Mouse (Mus musculus) left cerebral cortex, postnatal 14 days (tissue): ENCODE results near the gene Trex1. TPM values are rescaled to one million over a fixed set of nuclear protein-coding genes. Genes with fewer than 3 reads are reported as not detected.

Experiments used
- DNase-seq, 2 experiments: peaks; one replicate each; pipeline ENCODE4 v3.0.0; 2021 to 2022; ENCODE audit warnings: low spot score in 2 of 2, mixed read lengths in 1 of 2
- intact Hi-C: fragments of 180-260 bp; cut with DNase I; formaldehyde crosslinking; loops from one replicate; pipeline ENCODE4 v1.15.1; 2025
- total RNA-seq, 2 experiments: library from RNA; stranded (reverse); gene quantifications; 2 replicates each; pipeline ENCODE4 v1.2.3; 2021

Trex1 gene
- total RNA-seq, 2 experiments from 2014 or later: 12.0 TPM

GRCm38 (mm10) chr9:109031001-109031400, 28.5 kb downstream of the Trex1 start:
- intact Hi-C loops: no loop called here
- no peak for DNase-seq

- intact Hi-C loops: no loop called here
- no peak for DNase-seq
Measured at GRCm38 (mm10) chr9:109030312-109030711, 29.2 kb downstream of the Trex1 start.

DNA sequence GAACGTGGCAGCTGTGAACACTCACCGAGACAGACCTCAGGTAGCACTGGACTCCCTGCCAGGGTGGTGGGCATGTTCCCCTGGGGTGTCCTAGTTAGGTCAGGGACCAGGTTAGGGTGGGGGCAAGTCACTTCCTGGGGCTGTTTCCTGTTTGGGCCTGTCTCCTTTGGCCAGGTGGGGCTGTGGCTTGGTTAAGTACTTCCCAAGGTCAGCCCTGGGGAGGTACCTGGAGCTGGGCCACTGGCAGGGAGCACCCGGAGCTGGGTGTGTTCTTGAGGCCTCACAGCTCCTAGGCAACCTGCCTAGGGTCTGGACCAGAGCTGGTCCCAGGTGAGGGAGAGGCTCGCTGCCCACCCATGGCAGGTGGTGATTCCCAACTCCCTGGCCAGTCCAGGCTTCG, 30.6 kb downstream of the Trex1 start:
- no peak for DNase-seq
- intact Hi-C loops: no loop called here

DNA sequence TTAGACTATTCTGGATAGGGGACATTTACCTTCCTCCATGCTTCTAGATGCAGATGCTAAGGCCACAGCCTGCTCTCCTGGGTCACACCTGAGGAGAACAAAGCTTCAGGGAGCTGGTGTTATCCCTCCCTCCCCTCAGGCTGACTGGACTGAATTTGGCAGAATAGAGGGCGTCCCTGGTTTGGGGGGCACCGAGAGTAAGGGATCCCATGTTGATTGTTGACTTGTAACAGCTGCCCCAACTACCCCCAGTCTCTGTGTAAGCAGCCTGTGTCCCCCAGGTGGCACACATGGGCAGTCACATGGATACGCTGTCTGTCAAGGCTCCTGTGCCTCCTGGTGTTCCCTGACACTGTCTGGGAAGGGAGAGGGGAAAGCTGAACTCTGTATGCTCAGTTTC, 31.1 kb downstream of the Trex1 start:
- no peak for DNase-seq
- intact Hi-C loops: no loop called here

- DNase-seq: no peak
- intact Hi-C loops: no loop called here
Measured at GRCm38 (mm10) chr9:109027521-109027920, 32.0 kb downstream of the Trex1 start.

- peak in 1 of 2 experiments; percentile 65 for DNase-seq
- intact Hi-C loops: no loop called here
Measured at GRCm38 (mm10) chr9:109022866-109023685, 36.5 kb downstream of the Trex1 start.

DNA sequence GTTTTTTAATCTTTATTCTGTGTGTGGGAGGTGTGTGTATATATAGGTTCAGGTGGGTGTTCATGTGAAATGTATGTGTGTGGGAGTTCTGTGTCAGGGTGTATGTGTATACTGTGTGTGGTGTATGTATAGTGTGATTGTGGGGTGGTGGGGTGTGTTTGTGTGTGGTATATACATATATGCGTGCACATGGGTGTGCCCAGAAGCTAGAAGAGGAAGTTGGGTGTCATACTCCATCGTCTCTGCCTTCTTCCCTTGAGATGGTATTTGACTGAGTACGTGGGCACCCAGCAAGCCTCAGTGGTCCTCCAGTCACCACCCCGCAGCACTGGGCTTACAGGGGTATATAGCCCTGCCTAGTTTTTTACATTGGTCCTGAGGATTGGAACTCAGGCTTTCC, 38.1 kb downstream of the Trex1 start:
- intact Hi-C loops: no loop called here
- peak in 1 of 2 experiments; percentile 1 for DNase-seq

DNA sequence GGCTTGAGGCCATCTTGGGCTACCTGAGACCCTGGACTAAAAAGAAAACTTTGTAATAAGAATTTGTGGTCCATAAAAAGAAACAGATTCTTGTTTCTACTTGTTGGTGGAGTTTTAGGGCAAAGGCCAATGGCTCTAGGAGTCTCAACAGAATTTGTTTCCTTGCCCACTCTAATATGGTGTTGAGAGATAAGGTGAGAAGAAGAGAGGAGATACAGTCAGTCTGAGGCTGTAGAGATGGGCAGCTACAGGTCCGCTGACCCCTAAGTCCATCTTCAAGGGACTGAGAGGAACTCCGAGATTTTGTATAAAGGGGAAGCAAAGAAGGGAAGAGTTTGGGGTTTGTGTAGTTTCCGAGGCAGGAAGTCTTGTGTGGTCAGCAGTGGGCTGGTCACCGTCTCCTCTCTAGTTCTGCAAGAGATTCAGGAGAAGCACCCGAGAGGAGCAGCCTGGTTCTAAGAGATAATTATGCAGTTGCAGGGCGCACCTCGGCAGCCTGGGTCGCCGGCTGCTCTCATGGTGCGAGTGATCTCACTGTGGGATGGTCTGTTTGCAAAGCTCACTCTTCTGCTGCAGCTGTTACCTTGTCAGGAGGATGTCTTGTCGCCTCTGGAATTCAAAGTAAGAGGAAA, 42.4 kb downstream of the Trex1 start:
- no peak for DNase-seq

DNA sequence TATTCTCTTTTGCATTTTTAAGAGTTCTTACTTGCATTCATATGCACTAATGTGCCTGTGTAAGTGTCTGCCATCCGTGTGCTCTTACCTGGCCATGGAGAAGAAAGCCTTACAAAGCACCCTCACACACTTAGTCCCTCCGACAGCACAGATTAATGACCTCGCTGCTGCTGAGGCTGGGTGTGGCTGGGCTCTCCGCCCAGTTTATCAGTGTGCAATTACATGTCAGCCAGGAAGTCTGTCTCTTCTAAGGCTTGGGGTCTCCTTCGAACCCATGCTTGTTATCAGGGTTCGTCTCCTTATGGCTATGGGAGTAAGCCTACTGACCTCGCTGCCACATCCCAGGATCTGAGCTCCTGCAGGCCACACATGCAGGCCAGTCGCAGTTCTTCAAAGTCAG, 44.1 kb downstream of the Trex1 start:
- no peak for DNase-seq
- intact Hi-C loops: no loop called here

More for the DNA sequence above, 42.4 kb downstream of the Trex1 start:
- intact Hi-C loops: no loop called here

DNA sequence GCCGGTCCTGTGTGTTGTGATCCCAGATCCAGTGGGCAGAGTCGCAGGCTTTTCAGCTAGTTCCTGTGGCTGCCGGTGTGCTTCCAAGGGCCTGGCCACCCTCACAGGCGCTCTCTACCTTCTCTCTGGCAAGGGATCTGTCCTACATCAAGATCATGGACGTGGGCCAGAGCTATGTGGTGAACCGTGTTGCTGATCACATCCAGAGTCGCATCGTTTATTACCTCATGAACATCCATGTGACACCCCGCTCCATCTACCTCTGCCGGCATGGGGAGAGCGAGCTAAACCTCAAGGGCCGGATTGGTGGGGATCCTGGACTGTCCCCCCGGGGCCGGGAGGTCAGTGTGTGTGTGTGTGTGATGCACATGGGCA, 49.2 kb downstream of the Trex1 start:
- no peak for DNase-seq
- intact Hi-C loops: no loop called here

GRCm38 (mm10) chr9:109009636-109010315, 49.8 kb downstream of the Trex1 start:
- intact Hi-C loops: no loop called here
- peak; percentile 50 to 66 for DNase-seq

DNA sequence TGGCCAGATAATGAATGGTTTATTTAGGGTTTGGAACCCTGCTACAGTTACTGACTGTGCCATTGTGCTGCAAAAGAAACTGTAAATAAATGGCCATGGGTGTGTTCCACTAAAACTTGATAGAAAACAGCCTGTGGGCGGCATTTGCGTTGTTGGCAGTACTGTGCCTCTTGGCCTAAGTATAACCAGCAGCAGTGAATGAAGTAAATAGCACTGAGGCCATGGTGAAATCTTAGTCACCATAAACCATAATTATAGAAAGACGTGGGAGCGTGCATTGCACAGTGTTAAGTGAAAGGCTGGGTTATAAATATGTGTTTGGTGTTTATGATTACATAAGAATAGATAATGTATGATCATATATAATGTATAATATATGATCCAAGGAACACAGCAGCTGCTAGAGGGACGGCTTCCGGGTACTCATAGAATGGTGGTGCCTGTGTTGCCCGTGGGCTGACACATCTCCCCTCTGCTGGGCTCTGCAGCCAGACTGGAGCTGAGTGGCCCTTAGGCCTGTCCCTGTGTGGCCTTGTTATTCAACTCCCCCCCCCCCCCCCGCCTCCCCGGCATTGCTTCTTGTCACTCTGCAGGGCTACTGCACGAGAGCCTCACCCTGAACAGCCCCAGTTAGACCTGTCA, 50.4 kb downstream of the Trex1 start:
- DNase-seq: peak; percentile 59 to 78
- intact Hi-C loops: no loop called here

DNA sequence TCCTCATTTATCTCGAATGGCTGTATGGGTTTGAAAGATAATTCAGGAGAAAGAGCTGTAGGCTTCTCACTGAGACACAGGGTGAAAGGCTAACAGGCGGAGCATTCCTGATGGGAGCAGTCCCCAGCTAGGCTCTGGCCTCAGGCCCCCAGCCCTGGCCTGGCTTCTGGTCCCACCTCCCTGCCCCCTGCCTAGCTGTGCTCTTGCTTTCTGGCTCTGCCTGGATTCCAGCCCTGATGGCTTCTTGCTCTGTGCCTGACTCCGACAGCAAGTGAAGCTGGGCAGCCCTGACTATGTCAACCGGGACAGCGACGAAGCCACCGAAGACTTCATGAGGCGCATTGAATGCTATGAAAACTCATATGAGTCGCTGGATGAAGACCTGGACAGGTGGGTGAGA, 51.5 kb downstream of the Trex1 start:
- intact Hi-C loops: no loop called here
- DNase-seq: no peak

Other genes starting within 250 kb of the Trex1 start
- 10 to 100 TPM; 50.7 to 55.3 TPM for gene Celsr3, start 233.4 kb downstream of the Trex1 start, total RNA-seq
- gene Slc26a6, start 206.5 kb downstream of the Trex1 start, total RNA-seq: 10 to 100 TPM; 30.4 to 33.2 TPM
- not detected for gene Tmem89, start 145.1 kb downstream of the Trex1 start, total RNA-seq
- gene Uqcrc1, start 123.1 kb downstream of the Trex1 start, total RNA-seq: 100 to 1,000 TPM; 383 to 411 TPM
- gene Col7a1, start 106.1 kb downstream of the Trex1 start, total RNA-seq: 1 to 10 TPM; 3.6 to 4.2 TPM
- not detected for gene Ucn2, start 73.7 kb downstream of the Trex1 start, total RNA-seq
- 10 to 100 TPM; 15.9 to 16.7 TPM for gene Pfkfb4, start 68.0 kb downstream of the Trex1 start, total RNA-seq
- 10 to 100 TPM; 68.2 to 72.6 TPM for gene Shisa5, start 21.2 kb downstream of the Trex1 start, total RNA-seq
- gene Atrip, start 14.4 kb upstream of the Trex1 start, total RNA-seq: 10 to 100 TPM; 28.1 to 29.0 TPM
- gene Ccdc51, start 22.8 kb upstream of the Trex1 start, total RNA-seq: 1 to 10 TPM; 5.9 to 8.4 TPM
- 100 to 1,000 TPM; 368 to 387 TPM for gene Tma7, start 22.9 kb upstream of the Trex1 start, total RNA-seq
- 10 to 100 TPM; 67.2 to 69.8 TPM for gene Plxnb1, start 35.7 kb upstream of the Trex1 start, total RNA-seq
- not detected for gene Fbxw21, start 102.3 kb upstream of the Trex1 start, total RNA-seq
- gene Fbxw13, start 136.2 kb upstream of the Trex1 start, total RNA-seq: not detected
- not detected for gene Fbxw20, start 175.0 kb upstream of the Trex1 start, total RNA-seq
- gene Fbxw14, start 227.9 kb upstream of the Trex1 start, total RNA-seq: not detected